Mouse (Mus musculus): ENCODE measurements around the gene Aff3. TPM values are rescaled to one million over a fixed set of nuclear protein-coding genes. Genes with fewer than 3 reads are reported as not detected.

The Aff3 gene
- polyA plus RNA-seq, 1 experiment from 2014 or later = 0.67 TPM

- H3K27me3 ChIP-seq = no peaks in the 10 kb centered on the region
- no peak overlapping the region for H3K27ac ChIP-seq (replicated peaks)
- no peaks in the 10 kb centered on the region for H3K36me3 ChIP-seq (replicated peaks)
- 68% methylated on average over 4 of the region's 4 CpGs for WGBS (ENCODE audit: insufficient replicate concordance)
- H3K4me1 ChIP-seq (replicated peaks) = no peaks in the 10 kb centered on the region
- no peak overlapping the region for H3K9ac ChIP-seq
- no peak for ATAC-seq (ENCODE audit: insufficient read depth)
- no peak overlapping the region for H3K4me2 ChIP-seq
- no peak overlapping the region for H3K4me3 ChIP-seq (replicated peaks)
- H3K9me3 ChIP-seq (replicated peaks) = no peaks in the 10 kb centered on the region
These were observed 262.9 kb downstream of the Aff3 start for GRCm38 (mm10) chr1:38401856-38402255.

DNA sequence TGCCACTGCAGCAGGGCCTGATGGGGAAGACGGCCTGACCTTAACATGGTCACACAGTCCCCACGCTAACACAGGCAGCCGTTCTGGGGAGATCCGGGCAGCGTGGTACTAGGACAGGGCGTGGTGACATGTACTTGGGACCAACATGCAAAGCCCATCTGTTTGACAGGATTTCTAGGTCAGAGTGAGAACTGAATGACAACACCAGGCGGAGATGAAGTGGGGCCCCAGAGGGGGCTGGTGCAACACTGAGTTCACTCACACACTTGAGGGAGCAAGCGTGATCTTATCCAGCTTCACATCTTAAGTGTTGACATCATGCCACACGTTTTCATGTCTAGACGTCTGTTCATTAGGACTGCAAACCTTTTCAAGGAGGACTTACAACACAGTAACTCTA lies 265.5 kb downstream of the Aff3 start:
- 64% methylated on average over 10 of the region's 10 CpGs for WGBS (ENCODE audit: insufficient replicate concordance)
- Histone ChIP-seq H3K9me3 (replicated peaks) (no peaks in the 10 kb centered on the region), H3K9ac (no peak overlapping the region), H3K4me1 (replicated peaks) (no peaks in the 10 kb centered on the region), H3K27me3 (no peaks in the 10 kb centered on the region), H3K27ac (replicated peaks) (no peak overlapping the region), H3K4me3 (replicated peaks) (no peak overlapping the region), H3K4me2 (no peak overlapping the region), H3K36me3 (replicated peaks) (no peaks in the 10 kb centered on the region)
- no peak for ATAC-seq (ENCODE audit: insufficient read depth)

DNA sequence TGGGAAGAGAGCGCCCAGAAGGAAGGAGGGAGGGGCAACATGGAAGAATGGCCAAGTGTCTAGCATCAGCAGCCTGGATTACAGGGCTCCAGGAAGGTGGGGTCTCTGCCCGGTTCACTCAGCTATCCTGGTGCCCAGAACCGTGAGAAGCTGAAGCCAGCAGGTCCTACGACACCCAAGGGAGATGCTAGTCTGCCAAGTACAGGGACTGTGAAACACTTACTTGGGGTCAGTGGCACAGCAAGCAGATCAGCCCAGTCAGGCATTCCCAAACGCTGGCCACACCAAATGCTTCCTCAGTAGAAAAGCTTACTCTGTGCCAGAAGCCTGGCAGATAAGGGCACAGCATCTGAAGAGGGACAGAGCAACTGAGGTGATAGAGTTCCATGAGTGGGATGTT lies 266.2 kb downstream of the Aff3 start:
- Histone ChIP-seq H3K4me2 (no peak overlapping the region), H3K9ac (no peak overlapping the region), H3K4me1 (replicated peaks) (no peaks in the 10 kb centered on the region), H3K9me3 (replicated peaks) (no peaks in the 10 kb centered on the region), H3K36me3 (replicated peaks) (no peaks in the 10 kb centered on the region), H3K27me3 (no peaks in the 10 kb centered on the region), H3K27ac (replicated peaks) (no peak overlapping the region), H3K4me3 (replicated peaks) (no peak overlapping the region)
- WGBS (ENCODE audit: insufficient replicate concordance) = 57% methylated on average over 5 of the region's 5 CpGs
- ATAC-seq (ENCODE audit: insufficient read depth) = no peak

DNA sequence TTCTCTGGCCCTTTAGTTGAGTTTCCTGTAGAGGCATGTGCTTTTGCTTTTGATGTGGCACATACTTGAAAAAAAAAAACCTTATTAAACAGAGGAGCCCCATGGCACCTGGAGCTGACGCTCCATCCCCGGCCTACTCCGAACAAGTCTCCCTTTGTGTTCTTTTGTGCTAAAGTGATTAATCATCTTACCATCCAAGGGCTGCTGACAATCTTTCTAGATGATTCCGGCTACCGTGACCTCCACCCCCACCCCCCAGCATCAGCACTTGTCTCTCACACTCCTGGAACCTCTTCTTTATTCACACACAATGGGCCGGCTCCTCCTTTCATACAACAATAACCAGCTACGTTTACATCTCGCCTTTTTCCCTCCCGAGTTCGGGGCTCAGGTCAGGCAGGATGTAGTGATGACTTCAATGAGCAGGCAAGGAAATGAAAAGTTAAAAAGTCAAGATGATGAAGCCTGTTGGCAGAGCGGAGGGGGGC lies 269.5 kb downstream of the Aff3 start:
- Histone ChIP-seq H3K36me3 (replicated peaks) (no peaks in the 10 kb centered on the region), H3K27me3 (no peaks in the 10 kb centered on the region), H3K9me3 (replicated peaks) (no peaks in the 10 kb centered on the region), H3K4me1 (replicated peaks) (no peaks in the 10 kb centered on the region), H3K27ac (replicated peaks) (no peak overlapping the region), H3K4me2 (no peak overlapping the region), H3K9ac (no peak overlapping the region), H3K4me3 (replicated peaks) (no peak overlapping the region)
- 63% methylated on average over 11 of the region's 11 CpGs for WGBS (ENCODE audit: insufficient replicate concordance)
- ATAC-seq (ENCODE audit: insufficient read depth) = no peak

DNA sequence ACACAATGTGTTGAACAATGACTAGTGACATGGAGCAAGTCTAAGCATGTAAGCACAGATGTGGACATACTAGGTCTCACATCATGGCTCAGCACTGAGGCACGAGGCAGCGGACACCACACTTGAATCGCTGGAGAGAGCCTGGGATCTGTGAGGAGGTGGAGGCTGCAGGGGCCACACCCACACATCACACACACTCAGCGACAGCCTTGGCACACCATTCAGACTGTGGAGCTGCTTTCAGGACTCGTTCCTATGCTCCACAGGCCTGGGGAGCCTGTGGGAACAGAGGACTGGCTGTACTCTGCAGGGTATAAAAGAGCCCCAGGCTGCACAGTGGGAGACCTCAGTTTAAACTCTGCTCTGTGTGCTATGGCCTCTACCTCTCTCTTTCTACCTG lies 270.3 kb downstream of the Aff3 start:
- no peak overlapping the region for H3K9ac ChIP-seq
- no peak overlapping the region for H3K4me3 ChIP-seq (replicated peaks)
- H3K4me2 ChIP-seq = no peak overlapping the region
- H3K9me3 ChIP-seq (replicated peaks) = no peaks in the 10 kb centered on the region
- H3K27me3 ChIP-seq = no peaks in the 10 kb centered on the region
- no peaks in the 10 kb centered on the region for H3K36me3 ChIP-seq (replicated peaks)
- WGBS (ENCODE audit: insufficient replicate concordance) = 48% methylated on average over 5 of the region's 5 CpGs
- H3K27ac ChIP-seq (replicated peaks) = no peak overlapping the region
- no peaks in the 10 kb centered on the region for H3K4me1 ChIP-seq (replicated peaks)
- no peak for ATAC-seq (ENCODE audit: insufficient read depth)

GRCm38 (mm10) chr1:38393516-38393915 lies 271.2 kb downstream of the Aff3 start:
- no peaks in the 10 kb centered on the region for H3K4me1 ChIP-seq (replicated peaks)
- no peaks in the 10 kb centered on the region for H3K27me3 ChIP-seq
- 60% methylated on average over 6 of the region's 6 CpGs for WGBS (ENCODE audit: insufficient replicate concordance)

GRCm38 (mm10) chr1:38392928-38393327 lies 271.8 kb downstream of the Aff3 start:
- 23% methylated on average over 2 of the region's 2 CpGs for WGBS (ENCODE audit: insufficient replicate concordance)
- ATAC-seq (ENCODE audit: insufficient read depth) = no peak
- H3K27me3 ChIP-seq = no peaks in the 10 kb centered on the region
- no peak overlapping the region for H3K4me2 ChIP-seq
- H3K4me3 ChIP-seq (replicated peaks) = no peak overlapping the region
- no peaks in the 10 kb centered on the region for H3K9me3 ChIP-seq (replicated peaks)
- H3K36me3 ChIP-seq (replicated peaks) = no peaks in the 10 kb centered on the region
- no peaks in the 10 kb centered on the region for H3K4me1 ChIP-seq (replicated peaks)
- H3K9ac ChIP-seq = no peak overlapping the region
- no peak overlapping the region for H3K27ac ChIP-seq (replicated peaks)

More at GRCm38 (mm10) chr1:38393516-38393915, 271.2 kb downstream of the Aff3 start:
- H3K4me2 ChIP-seq = no peak overlapping the region
- no peaks in the 10 kb centered on the region for H3K36me3 ChIP-seq (replicated peaks)
- H3K9ac ChIP-seq = no peak overlapping the region
- ATAC-seq (ENCODE audit: insufficient read depth) = no peak
- H3K9me3 ChIP-seq (replicated peaks) = no peaks in the 10 kb centered on the region
- no peak overlapping the region for H3K4me3 ChIP-seq (replicated peaks)
- H3K27ac ChIP-seq (replicated peaks) = no peak overlapping the region

DNA sequence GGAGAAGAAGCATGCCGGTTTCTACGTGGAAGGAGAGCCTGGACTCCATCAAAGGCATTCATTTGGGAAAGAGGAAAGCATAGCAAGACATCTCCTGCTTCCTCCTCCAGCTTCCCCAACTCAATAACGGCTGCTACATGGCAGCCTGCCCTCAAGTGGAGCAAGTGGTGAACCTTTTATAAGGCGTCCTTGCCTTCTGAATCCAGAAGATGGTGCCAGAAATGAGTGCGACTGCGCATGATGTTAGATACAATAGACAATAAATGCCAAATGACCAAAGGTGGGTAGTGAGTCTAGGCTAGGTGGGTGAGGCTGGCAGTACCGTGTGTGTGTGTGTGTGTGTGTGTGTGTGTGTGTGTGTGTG lies 273.9 kb downstream of the Aff3 start:
- Histone ChIP-seq H3K4me2 (no peak overlapping the region), H3K36me3 (replicated peaks) (no peaks in the 10 kb centered on the region), H3K9ac (no peak overlapping the region), H3K27me3 (no peaks in the 10 kb centered on the region), H3K9me3 (replicated peaks) (no peaks in the 10 kb centered on the region), H3K4me1 (replicated peaks) (no peaks in the 10 kb centered on the region), H3K4me3 (replicated peaks) (no peak overlapping the region), H3K27ac (replicated peaks) (no peak overlapping the region)
- ATAC-seq (ENCODE audit: insufficient read depth) = no peak
- WGBS (ENCODE audit: insufficient replicate concordance) = 61% methylated on average over 7 of the region's 7 CpGs

DNA sequence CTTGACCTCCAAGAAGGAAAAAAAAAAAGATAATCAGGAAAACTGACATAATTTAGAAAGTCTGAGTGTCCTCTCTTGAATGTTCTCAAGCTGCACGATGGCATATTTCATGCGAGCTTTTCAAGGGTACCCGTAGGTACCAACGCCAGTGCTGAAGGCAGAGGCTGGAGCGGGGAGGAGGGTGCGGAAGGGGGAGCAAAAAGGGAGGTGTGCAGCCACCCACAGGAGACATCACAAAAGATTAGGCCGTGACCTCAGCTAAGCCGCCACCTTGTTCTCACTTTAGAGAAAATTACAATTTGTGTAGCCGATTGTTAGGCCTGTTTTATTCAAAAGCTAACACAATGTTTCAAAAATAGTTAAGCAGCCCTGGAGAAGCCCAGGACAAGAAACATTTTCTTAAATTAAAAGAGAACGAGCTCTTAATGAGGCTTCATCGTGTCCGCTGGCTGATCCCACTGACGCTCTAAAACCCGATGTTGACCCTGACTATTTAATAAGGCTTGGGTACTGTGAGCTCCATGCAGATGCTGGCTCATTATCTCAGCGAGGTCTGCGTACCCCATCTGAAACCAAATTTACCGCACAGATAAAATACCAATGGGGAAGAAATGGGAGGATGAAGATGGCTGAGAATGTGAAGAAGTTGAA lies 274.4 kb downstream of the Aff3 start:
- WGBS (ENCODE audit: insufficient replicate concordance) = 74% methylated on average over 17 of the region's 17 CpGs
- H3K4me1 ChIP-seq (replicated peaks) = no peaks in the 10 kb centered on the region

DNA sequence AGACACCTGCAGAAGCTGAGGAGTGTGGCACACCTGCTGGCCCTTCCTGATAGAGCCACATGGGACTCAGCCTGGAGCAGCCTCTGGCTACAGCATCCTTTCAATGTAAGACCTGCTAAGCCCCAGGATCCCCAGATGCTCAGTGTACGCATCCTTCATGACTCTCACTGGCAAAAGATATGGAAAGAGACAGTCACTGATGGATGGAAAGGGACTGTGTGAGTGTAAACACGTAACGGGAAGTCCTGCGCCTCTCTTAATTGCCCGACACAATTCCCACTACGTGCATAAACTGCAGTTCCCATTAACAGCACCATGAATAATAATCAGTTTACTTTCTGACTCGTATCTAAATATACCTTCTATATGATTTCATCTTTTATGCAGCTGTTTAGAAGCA lies 275.2 kb downstream of the Aff3 start:
- no peaks in the 10 kb centered on the region for H3K27me3 ChIP-seq
- no peak overlapping the region for H3K27ac ChIP-seq (replicated peaks)
- no peak overlapping the region for H3K4me3 ChIP-seq (replicated peaks)
- H3K4me1 ChIP-seq (replicated peaks) = no peaks in the 10 kb centered on the region
- no peaks in the 10 kb centered on the region for H3K36me3 ChIP-seq (replicated peaks)
- H3K9me3 ChIP-seq (replicated peaks) = no peaks in the 10 kb centered on the region
- 78% methylated on average over 7 of the region's 7 CpGs for WGBS (ENCODE audit: insufficient replicate concordance)
- no peak for ATAC-seq (ENCODE audit: insufficient read depth)
- H3K9ac ChIP-seq = no peak overlapping the region
- H3K4me2 ChIP-seq = no peak overlapping the region

More for the DNA sequence above, 274.4 kb downstream of the Aff3 start:
- ATAC-seq (ENCODE audit: insufficient read depth) = no peak
- H3K36me3 ChIP-seq (replicated peaks) = no peaks in the 10 kb centered on the region
- H3K9ac ChIP-seq = no peak overlapping the region
- no peaks in the 10 kb centered on the region for H3K9me3 ChIP-seq (replicated peaks)
- no peaks in the 10 kb centered on the region for H3K27me3 ChIP-seq
- no peak overlapping the region for H3K4me2 ChIP-seq
- H3K4me3 ChIP-seq (replicated peaks) = no peak overlapping the region
- no peak overlapping the region for H3K27ac ChIP-seq (replicated peaks)

DNA sequence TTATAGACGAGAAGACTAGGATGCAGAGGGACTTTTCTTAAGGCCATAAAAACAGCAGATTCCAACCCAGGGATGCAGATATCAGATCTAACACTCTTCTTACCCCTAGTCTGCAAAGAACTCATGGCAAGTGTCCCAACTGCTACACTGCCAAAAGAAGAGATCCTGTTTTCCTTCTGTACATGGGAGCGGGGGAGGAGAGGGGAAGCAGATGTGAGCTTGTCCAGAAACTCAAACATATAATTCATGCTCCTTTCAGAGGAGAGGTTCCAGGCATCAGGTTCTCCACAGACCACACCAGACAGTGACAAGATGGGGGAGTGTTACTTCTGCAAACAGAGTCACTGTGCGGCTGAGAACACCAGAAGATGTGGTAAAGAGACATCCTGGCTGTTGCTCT lies 276.3 kb downstream of the Aff3 start:
- Histone ChIP-seq H3K4me1 (replicated peaks) (no peaks in the 10 kb centered on the region), H3K27ac (replicated peaks) (no peak overlapping the region), H3K27me3 (no peaks in the 10 kb centered on the region), H3K36me3 (replicated peaks) (no peaks in the 10 kb centered on the region), H3K9me3 (replicated peaks) (no peaks in the 10 kb centered on the region), H3K9ac (no peak overlapping the region), H3K4me2 (no peak overlapping the region), H3K4me3 (replicated peaks) (no peak overlapping the region)
- no peak for ATAC-seq (ENCODE audit: insufficient read depth)
- WGBS (ENCODE audit: insufficient replicate concordance) = 46% methylated on average over 3 of the region's 3 CpGs

- no peak for ATAC-seq (ENCODE audit: insufficient read depth)
- 55% methylated on average over 9 of the region's 9 CpGs for WGBS (ENCODE audit: insufficient replicate concordance)
- H3K27me3 ChIP-seq = no peaks in the 10 kb centered on the region
These were observed 277.3 kb downstream of the Aff3 start for GRCm38 (mm10) chr1:38387438-38387837.

More at GRCm38 (mm10) chr1:38387438-38387837, 277.3 kb downstream of the Aff3 start:
- H3K4me2 ChIP-seq = no peak overlapping the region
- H3K27ac ChIP-seq (replicated peaks) = no peak overlapping the region
- H3K4me3 ChIP-seq (replicated peaks) = no peak overlapping the region
- H3K36me3 ChIP-seq (replicated peaks) = no peaks in the 10 kb centered on the region
- no peaks in the 10 kb centered on the region for H3K4me1 ChIP-seq (replicated peaks)
- no peak overlapping the region for H3K9ac ChIP-seq
- no peaks in the 10 kb centered on the region for H3K9me3 ChIP-seq (replicated peaks)

Data from liver, embryonic 15.5 days (tissue).